Mouse (Mus musculus) telencephalon, adult 2 months (tissue): ENCODE results near the gene Tmem119.

ENCODE experiments used
- DNase-seq: peaks from one replicate; pipeline ENCODE4 v3.0.0-alpha.2; 2011; ENCODE audit warnings: low read depth, low spot score

Tmem119 gene

GRCm38 (mm10) chr5:113800280-113800679, at the start of gene Tmem119:
Tmem119 (minus strand) TSS chr5:113800516.
- no peak for DNase-seq

- DNase-seq = no peak
These were observed 47.3 kb upstream of the Tmem119 start for GRCm38 (mm10) chr5:113847636-113848035.

- no peak for DNase-seq
These were observed 46.3 kb upstream of the Tmem119 start for GRCm38 (mm10) chr5:113846656-113847055.

- no peak for DNase-seq
These were observed 45.3 kb upstream of the Tmem119 start for GRCm38 (mm10) chr5:113845627-113846026.

GRCm38 (mm10) chr5:113844721-113845120, 44.4 kb upstream of the Tmem119 start:
- DNase-seq = peak; percentile 51

DNA sequence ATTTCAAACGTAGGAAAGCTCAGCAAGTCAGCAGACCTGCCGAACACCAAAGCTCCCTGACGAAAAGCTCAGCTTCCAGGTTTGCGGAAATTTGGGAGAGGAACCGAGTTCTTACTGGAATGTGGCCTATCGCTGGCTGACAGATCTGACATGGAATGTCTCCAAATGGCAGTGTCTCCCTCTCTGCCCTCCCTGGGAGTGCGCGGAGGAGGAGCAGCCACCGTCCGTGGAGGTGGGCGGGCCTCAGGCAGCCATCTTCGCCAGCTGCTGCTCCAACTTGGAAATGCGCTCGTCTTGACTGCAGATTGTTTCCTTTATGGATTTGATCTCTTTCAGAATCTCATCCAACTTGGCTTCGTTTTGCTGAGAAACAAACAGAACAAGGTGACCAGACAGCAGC, 43.8 kb upstream of the Tmem119 start:
- no peak for DNase-seq

- DNase-seq = no peak
These were observed 42.6 kb upstream of the Tmem119 start for GRCm38 (mm10) chr5:113842906-113843305.

DNA sequence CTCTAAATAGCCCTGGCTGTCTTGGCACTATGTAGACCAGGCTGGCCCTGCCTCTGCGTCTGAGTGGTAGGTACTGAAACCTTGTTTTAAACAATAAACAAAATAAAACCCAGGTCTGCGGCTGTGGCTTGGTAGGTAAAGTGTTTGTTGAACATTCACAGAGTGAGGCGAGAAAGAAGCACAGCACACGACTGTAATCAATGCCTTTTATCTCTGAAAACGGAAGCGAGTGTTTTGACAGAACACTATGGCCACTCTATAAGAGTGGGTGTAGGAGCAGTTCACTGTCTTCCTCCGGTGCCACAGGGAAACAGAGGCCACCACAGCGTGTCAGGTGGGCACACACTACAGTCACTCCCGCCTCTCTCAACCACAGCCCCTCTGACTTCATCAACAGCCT, 41.9 kb upstream of the Tmem119 start:
- no peak for DNase-seq

DNA sequence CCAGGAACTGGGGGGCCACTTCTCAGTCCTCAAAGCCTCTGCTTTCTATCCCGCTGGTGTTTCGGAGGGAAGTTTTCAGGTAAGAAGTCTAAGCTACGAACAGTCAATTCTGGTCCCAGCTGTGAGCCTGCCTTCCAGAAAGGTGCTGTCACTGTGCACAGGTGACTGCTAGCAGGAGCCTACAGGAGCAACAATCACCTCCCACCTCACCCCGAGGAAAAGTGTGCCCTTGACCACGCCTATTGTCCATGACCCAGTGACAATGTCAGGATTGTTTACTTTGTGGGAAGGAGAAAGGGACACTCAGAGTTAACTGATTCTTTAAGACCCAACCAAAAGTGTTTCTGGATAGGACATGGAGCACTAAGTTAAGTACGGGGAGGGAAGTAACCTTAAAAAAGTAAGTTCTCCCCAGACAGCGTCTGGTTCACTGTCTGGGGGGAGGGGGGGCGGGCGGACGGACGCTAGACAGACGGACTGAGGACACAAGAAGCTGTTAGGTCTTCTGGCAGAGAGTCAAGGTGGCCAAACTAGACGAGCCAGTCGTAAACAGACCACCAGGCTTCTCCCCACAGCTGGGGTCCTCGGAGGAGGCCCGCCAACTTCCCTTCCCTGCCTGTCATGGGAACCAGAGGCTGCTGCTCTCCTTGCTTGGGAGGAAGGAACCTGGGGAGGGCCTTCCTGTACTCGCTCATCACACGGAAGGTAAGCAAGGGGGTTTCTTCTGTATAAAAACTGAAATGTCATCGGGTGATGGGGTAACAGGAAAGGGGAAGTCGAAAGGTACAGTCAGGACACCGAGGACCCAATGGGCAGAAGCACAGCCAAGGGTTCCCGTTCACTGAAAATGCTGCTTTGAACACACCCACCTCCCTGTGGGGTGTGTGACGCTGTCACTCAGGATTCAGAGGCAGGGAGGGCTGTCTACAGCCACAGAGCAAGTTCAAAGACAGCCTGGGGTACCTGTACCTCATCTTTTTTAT, 41.2 kb upstream of the Tmem119 start:
- DNase-seq = peak; percentile 48

DNA sequence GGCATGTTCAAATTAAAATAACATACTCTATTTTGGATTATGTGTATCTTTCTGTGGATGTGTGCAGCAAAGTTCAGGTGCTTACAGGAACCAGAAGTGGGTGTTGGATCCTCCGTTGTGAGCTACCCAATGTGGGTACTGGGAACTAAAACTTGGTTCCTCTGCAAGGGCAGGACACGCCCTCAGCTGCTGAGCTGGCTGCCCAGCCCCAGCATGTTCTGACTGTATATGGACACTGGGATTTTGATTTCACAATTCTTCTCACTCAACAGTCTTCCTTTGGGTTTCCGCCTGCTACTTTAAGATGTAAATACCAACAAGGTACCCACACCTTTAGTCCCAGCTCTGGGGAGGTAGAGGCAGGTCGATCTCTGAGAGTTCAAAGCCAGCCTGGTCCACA, 40.1 kb upstream of the Tmem119 start:
- DNase-seq = no peak

GRCm38 (mm10) chr5:113836961-113837360, 36.6 kb upstream of the Tmem119 start:
- no peak for DNase-seq

- DNase-seq = no peak
These were observed 33.1 kb upstream of the Tmem119 start for GRCm38 (mm10) chr5:113833316-113833947.

DNA sequence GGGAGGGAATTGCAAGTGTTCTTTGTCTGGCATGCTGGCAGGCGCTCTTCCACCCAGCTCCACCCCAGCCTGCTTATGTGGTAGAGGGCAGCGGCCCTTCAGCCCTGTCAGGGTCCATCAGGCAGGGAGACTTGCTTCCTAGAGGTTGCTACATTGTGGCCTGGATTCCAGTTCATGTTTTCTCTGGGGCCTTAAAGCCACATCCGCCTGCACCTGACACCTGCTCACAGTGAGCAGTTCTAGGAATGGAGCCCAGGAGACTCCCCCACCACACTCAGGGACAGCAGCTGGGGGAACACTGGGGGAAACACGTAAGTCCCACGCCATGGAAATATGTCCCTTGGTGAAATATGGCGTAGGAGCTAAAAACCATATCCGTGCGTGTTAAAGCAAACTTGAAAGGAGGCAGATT, 32.2 kb upstream of the Tmem119 start, which contains the start of gene Selplg:
Selplg (minus strand) TSS at position 155 of the 412 bp plus-strand sequence.
- DNase-seq = no peak

DNA sequence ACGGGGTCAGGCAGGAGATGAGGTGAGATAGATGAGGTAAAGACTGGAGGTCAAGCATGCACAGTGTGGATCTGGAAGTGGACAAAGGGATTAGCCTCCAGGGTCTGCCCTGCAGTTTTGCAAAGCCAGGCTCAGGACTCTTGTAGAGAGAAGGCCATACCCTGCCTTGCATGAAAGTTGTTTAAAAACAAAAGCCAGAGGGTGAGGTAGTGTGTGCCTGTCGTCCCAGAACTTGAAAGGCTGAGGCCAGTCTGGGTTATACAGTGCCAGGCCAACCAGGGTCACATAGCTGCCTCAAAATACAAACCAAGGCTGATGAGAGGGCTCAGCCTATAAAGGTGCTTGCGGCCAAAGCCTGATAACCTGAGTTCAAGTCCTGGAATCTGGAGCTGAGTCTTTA, 31.4 kb upstream of the Tmem119 start:
- DNase-seq = no peak

DNA sequence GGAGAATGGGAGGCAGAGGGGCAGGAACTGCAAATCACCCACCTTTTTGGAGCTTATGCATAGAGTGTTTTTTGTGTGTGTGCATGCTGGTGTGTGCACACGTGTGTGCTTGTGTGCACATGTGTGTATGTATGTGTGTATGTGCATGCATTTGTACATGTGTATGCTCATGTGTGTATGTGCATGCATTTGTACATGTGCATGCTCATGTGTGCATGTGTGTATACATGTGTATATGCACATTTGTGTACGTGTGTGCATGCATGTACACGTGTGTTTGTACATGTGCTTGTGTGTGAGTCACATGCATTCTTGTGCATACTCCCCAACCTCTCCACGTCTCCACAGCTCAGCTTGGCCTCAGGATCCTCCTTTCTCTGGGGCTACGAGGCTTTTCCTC, 30.5 kb upstream of the Tmem119 start:
- no peak for DNase-seq

- no peak for DNase-seq
These were observed 30.0 kb upstream of the Tmem119 start for GRCm38 (mm10) chr5:113830292-113830643.

- no peak for DNase-seq
These were observed 29.4 kb upstream of the Tmem119 start for GRCm38 (mm10) chr5:113829566-113830291.

DNA sequence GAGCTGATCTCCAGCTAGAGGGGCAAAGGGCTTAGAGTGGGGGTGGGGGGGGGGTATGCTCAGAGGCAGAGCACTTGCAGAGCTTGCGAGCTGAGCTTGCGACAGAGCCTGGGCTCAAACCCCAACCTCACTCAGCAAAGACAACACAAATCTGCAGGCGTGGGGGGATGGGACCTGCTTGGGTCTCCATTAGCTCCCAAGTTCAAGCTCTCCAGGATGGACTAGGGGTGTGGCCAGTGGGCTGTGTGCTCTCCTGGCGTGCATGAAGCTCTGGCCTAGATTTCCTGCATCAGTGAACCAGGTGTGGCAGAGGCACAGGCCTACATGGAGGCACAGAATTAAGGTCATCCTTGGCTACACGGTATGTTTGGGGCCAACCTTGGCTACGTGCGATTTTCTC, 28.2 kb upstream of the Tmem119 start:
- no peak for DNase-seq

- no peak for DNase-seq
These were observed 27.7 kb upstream of the Tmem119 start for GRCm38 (mm10) chr5:113827991-113828411.

- DNase-seq = no peak
These were observed 26.3 kb upstream of the Tmem119 start for GRCm38 (mm10) chr5:113826619-113827018.

GRCm38 (mm10) chr5:113825558-113825957, 25.2 kb upstream of the Tmem119 start:
- no peak for DNase-seq

- no peak for DNase-seq
These were observed 23.9 kb upstream of the Tmem119 start for GRCm38 (mm10) chr5:113824228-113824627.
